Mouse (Mus musculus) kidney, postnatal 0 days (tissue): ENCODE results near the gene Tsc1. TPM values are rescaled to one million over a fixed set of nuclear protein-coding genes. Genes with fewer than 3 reads are reported as not detected.

Experiments
- ATAC-seq: fragments of 200-750 bp; cut with Nextera tagmentation; replicated peaks from 2 replicates; pipeline ENCODE4 v1.8.0; 2017; ENCODE audit warnings: low read depth, moderate number of reproducible peaks, moderate TSS enrichment, moderate library complexity; ENCODE audit not compliant: low FRiP score
- DNase-seq: peaks from one replicate; pipeline ENCODE4 v3.0.0-alpha.2; 2016; ENCODE audit warnings: low spot score
- H3K27ac ChIP-seq: fragments of 300-500 bp; sonication (generic); 2 replicates; pipeline ENCODE4 v1.5.1; 2014; ENCODE audit warnings: mild to moderate bottlenecking
- H3K27me3 ChIP-seq: fragments of 300-500 bp; sonication (generic); 2 replicates; pipeline ENCODE4 v1.6.1; 2014; ENCODE audit warnings: low read length, mixed read lengths; ENCODE audit not compliant: insufficient read depth
- H3K36me3 ChIP-seq: fragments of 300-500 bp; sonication (generic); 2 replicates; pipeline ENCODE4 v1.6.1; 2014; ENCODE audit warnings: low read length, mixed read lengths; ENCODE audit not compliant: insufficient read depth
- H3K4me1 ChIP-seq: fragments of 300-500 bp; sonication (generic); replicated peaks from 2 replicates; pipeline ENCODE4 v1.6.1; 2014; ENCODE audit warnings: antibody characterized with exemption, low read length, mixed read lengths; ENCODE audit not compliant: insufficient read depth
- H3K4me2 ChIP-seq: fragments of 300-500 bp; sonication (generic); 2 replicates; pipeline ENCODE4 v1.6.1; 2014; ENCODE audit warnings: mild to moderate bottlenecking, low read length, moderate library complexity, mixed read lengths
- H3K4me3 ChIP-seq: fragments of 300-500 bp; sonication (generic); replicated peaks from 2 replicates; pipeline ENCODE4 v1.5.1; 2014; ENCODE audit warnings: low read depth, low read length
- H3K9ac ChIP-seq: fragments of 300-500 bp; sonication (generic); 2 replicates; pipeline ENCODE4 v1.6.1; 2014; ENCODE audit warnings: low read depth, low read length
- H3K9me3 ChIP-seq: fragments of 300-500 bp; sonication (generic); replicated peaks from 2 replicates; pipeline ENCODE4 v1.6.1; 2016; ENCODE audit warnings: low read length, inconsistent platforms, mixed read lengths
- CTCF ChIP-seq: IDR thresholded peaks from 2 replicates; pipeline ENCODE4 v1.5.1; 2016; ENCODE audit warnings: antibody characterized with exemption, low read depth, mild to moderate bottlenecking, moderate library complexity
- WGBS: fragments of 180-500 bp; shearing (Covaris S2); extraction: QIAGEN DNeasy Blood & Tissue Kit; methylation state at CpG from one replicate; pipeline ENCODE4 v1.1.7; 2014; 5-methylcytosine and 5-hydroxymethylcytosine counted together
- polyA plus RNA-seq: library from polyadenylated mRNA; unstranded; fragments of >200 nt; fragmentation: Nextera tagmentation; extraction: Ambion mirVana; gene quantifications from 2 replicates; pipeline ENCODE4 v1.2.1, GENCODE M21; 2015

The Tsc1 gene
- polyA plus RNA-seq, 1 experiment from 2014 or later, result 9.5 TPM

DNA sequence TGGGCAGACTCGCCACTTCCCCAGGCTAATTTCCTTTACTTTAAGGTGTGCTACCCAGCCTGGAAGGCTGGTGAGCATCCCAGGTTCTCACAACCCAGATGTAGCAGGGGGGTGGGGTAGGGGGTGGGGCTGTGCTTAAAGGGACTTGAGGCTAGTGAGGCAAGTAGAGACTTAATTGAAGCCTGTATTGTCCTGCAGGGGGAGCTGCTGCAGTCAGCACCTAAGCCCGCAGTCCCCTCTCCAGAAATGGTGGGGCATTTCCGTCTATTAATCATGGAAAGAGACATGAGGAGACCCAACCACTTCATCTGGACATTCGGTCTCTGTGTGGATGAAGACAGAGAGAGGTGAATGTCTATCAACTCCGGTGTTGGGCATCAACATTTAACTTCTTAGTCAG is 24.7 kb upstream of the Tsc1 start:
- Histone ChIP-seq H3K4me2 (no peak overlapping the region), H3K9me3 (no peaks in the 10 kb centered on the region), H3K4me3 (no peak overlapping the region), H3K27me3 (0 out of 2 replicates have a peak, but pooled peaks cover 6% of the 10 kb centered on the region), H3K27ac (no peak overlapping the region), H3K4me1 (no peaks in the 10 kb centered on the region; the same call in 1 of the 2 replicates), H3K9ac (no peak overlapping the region), H3K36me3 (no peaks in the 10 kb centered on the region)
- 31% methylated on average over 5 of the region's 5 CpGs for WGBS
- TF ChIP-seq CTCF, result peak; percentile 47
- ATAC-seq (no peak), DNase-seq (no peak)

DNA sequence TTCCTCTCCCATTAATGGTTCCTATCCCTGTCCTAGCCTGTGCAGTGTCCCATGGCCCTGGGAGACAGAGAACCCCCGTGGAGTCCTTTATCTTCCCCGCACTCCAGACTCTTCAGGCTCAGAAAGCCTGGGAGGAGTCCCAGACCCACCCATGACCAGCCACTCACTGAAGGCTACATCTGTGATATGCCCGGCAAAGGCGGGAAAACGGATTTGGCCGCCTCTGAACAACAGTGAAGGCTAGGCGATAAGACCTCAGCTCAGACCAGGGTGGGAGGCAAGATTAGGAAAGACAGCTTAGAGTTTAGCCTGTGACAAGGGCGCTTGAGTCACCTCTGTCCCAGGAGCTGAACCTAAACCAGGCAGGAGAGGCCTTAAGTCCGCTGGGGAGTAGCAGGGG is 24.2 kb upstream of the Tsc1 start:
- H3K4me1 ChIP-seq, result no peaks in the 10 kb centered on the region; the same call in 1 of the 2 replicates
- no peak for TF ChIP-seq CTCF
- no peak overlapping the region for H3K27ac ChIP-seq
- H3K27me3 ChIP-seq, result 0 out of 2 replicates have a peak, but pooled peaks cover 6% of the 10 kb centered on the region
- no peak for ATAC-seq
- H3K4me3 ChIP-seq, result no peak overlapping the region
- no peaks in the 10 kb centered on the region for H3K36me3 ChIP-seq
- H3K9ac ChIP-seq, result no peak overlapping the region
- H3K4me2 ChIP-seq, result no peak overlapping the region
- H3K9me3 ChIP-seq, result no peaks in the 10 kb centered on the region
- no peak for DNase-seq
- whole genome bisulfite sequencing, result 79% methylated on average over 9 of the region's 9 CpGs

DNA sequence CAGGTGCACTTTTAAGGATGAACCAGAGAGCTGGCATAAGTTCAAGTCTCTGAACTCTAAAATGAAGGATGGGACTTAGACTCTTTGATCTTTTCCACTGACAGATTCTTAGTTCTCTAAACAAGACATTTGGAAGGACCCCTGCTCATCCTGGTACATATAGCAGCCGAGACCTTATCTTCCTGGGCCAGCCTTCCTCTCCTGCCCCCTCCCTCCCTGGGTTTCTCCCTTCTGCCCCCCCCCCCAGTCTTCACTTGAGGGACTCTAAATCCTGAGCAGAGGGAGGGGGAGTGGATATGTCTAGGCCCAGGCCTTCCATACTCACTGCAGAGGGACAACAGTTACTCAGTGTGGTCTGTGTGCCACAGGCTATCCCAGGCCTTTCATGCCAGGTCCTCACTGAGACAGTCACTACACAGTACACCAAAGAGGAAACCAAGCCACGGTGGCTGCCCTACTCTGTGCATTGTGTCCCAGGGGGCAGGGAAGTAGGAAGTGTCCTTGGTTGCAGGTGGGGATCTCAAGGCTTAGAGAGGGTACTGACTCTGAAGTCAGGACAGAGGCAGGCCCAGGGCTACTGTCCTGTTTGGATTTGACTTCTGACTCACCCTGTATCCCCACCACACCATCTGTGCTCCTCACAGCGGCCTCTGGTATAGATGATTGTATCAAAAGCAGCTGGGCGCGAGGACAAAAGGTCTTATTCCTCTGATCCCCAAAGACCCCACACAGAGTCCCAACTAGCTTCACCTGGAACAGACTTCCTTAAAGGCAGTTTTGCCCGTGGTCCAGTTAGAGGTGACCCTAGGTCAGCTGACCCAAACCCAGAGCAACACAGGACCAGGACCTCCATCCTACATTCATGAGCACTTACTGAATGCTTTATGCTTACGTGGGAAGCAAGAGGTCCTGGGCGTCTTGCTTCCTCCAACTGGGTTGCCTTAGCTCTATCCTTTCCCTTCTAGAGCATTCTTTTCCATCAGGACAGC is 23.2 kb upstream of the Tsc1 start:
- WGBS, result 72% methylated on average over 8 of the region's 8 CpGs
- DNase-seq (no peak), ATAC-seq (no peak; the same call in 1 of the 2 replicates)
- no peak for TF ChIP-seq CTCF
- no peaks in the 10 kb centered on the region; the same call in 1 of the 2 replicates for H3K4me1 ChIP-seq
- H3K27ac ChIP-seq, result no peak overlapping the region
- H3K9me3 ChIP-seq, result no peaks in the 10 kb centered on the region
- no peak overlapping the region for H3K4me3 ChIP-seq
- H3K4me2 ChIP-seq, result no peak overlapping the region
- 0 out of 2 replicates have a peak, but pooled peaks cover 6% of the 10 kb centered on the region for H3K27me3 ChIP-seq
- H3K36me3 ChIP-seq, result no peaks in the 10 kb centered on the region
- no peak overlapping the region for H3K9ac ChIP-seq

DNA sequence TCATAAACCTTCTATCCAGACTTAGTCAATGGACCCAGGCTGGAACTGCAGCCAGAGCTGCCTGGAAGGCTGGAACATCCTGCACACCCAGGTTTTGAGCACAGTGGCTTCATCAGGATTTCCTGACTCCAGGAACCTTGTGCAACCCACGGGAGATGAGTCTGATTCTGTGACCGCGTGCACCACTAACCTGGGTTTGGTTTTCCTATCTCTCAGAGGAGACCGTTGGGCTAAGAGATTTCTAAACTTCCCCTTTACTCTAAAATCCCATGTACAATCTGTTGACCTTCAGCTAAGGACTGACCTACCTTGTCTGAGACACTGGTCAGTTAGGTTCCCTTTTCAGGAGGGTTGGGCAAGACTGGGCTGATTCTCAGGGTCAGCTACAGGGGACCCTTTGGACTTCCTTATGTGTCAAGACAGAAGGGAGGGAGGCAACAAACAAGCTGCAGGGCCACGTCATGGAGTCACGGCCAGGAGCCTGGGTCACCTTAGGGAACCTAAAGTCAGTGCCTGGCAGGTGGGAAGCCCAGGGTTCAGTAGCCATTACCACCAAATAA is 22.2 kb upstream of the Tsc1 start:
- Histone ChIP-seq H3K4me1 (no peaks in the 10 kb centered on the region; the same call in 1 of the 2 replicates), H3K27ac (no peak overlapping the region), H3K9me3 (no peaks in the 10 kb centered on the region), H3K27me3 (0 out of 2 replicates have a peak, but pooled peaks cover 6% of the 10 kb centered on the region), H3K36me3 (no peaks in the 10 kb centered on the region), H3K9ac (no peak overlapping the region), H3K4me3 (no peak overlapping the region), H3K4me2 (no peak overlapping the region)
- WGBS, result 79% methylated on average over 6 of the region's 6 CpGs
- ATAC-seq (no peak), DNase-seq (no peak)
- no peak for TF ChIP-seq CTCF

DNA sequence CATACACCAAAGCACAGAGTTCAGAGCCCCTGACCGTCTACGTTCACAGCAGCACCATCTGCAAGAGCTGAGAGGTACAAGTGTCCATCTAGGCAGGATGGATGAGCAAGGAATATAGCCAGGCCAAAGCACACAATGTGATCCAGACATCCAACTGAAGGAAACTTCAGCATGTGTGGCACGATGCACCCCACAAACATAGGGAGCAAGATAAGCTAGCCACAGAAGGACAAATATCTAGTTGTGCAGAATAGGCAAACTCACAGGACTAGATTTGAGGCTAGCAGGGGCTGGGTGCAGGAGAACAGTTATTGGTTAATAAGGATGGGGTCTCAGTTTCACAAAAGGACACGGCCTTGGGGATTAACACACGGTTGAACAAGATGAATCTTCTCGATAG is 21.7 kb upstream of the Tsc1 start:
- H3K4me1 ChIP-seq, result no peaks in the 10 kb centered on the region; the same call in 1 of the 2 replicates
- no peaks in the 10 kb centered on the region for H3K9me3 ChIP-seq
- no peak for DNase-seq
- WGBS, result 81% methylated on average over 6 of the region's 6 CpGs
- no peak overlapping the region for H3K27ac ChIP-seq
- H3K27me3 ChIP-seq, result 0 out of 2 replicates have a peak, but pooled peaks cover 6% of the 10 kb centered on the region
- no peak overlapping the region for H3K9ac ChIP-seq
- ATAC-seq, result no peak
- H3K4me3 ChIP-seq, result no peak overlapping the region
- H3K36me3 ChIP-seq, result no peaks in the 10 kb centered on the region
- no peak overlapping the region for H3K4me2 ChIP-seq
- no peak for TF ChIP-seq CTCF

DNA sequence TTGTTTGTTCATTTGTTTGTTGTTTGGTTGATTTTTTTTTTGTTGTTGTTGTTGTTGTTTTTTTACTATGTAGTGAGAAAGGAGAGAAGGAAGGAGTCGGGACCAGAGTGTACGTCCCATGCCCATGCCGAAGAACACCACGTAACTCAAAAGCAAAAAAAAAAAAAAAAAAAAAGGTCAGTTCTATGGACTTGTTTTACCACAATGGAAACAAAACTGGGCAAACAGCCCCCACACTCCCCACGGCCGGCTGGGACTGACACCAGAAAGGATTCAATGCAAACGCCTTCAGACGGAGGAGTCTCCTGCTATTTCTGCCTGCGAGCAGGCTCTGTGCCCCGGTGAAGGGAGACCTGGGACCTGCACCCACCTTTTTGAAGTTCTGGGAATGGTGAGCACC is 20.5 kb upstream of the Tsc1 start:
- H3K4me3 ChIP-seq, result no peak overlapping the region
- no peaks in the 10 kb centered on the region; the same call in 1 of the 2 replicates for H3K4me1 ChIP-seq
- 60% methylated on average over 10 of the region's 10 CpGs for WGBS
- DNase-seq (no peak), ATAC-seq (no peak)
- no peaks in the 10 kb centered on the region for H3K9me3 ChIP-seq
- H3K27ac ChIP-seq, result no peak overlapping the region
- no peak for TF ChIP-seq CTCF
- H3K36me3 ChIP-seq, result no peaks in the 10 kb centered on the region
- H3K9ac ChIP-seq, result no peak overlapping the region
- 0 out of 2 replicates have a peak, but pooled peaks cover 6% of the 10 kb centered on the region for H3K27me3 ChIP-seq
- H3K4me2 ChIP-seq, result no peak overlapping the region
